Mouse (Mus musculus) erythroblast, embryonic 14.5 days (primary cell): ENCODE data around the gene Arhgap17.

Source experiments
- GATA1 ChIP-seq: IDR thresholded peaks from 2 replicates; pipeline ENCODE4 v1.6.1; 2012; ENCODE audit warnings: low read length, inconsistent platforms, mixed read lengths
- TAL1 ChIP-seq: IDR thresholded peaks from 3 replicates; pipeline ENCODE4 v1.6.1; 2012; ENCODE audit warnings: low read length, inconsistent platforms, mixed read lengths

DNA sequence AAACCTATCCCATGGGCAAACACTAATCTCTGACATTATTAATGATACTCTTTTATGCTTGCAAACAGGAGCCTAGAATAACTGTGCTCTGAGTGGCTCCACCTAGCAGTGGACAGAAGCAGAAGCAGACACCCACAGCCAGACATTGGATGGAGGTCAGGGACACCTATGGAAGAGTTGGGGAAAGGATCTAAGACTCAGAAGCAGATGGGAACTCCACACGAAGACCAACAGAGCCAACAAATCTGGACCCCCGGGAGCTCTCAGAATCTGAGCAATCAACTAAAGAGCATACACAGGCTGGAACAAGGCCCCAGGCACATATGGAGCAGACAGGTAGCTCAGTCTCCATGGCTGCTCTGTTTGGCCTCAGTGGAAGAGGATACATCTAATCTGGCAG is 64.3 kb downstream of the Arhgap17 start:
- no peak for TF ChIP-seq TAL1
- TF ChIP-seq GATA1 = no peak
